Mouse (Mus musculus) testis, adult 2 months (tissue): ENCODE measurements around the gene Smyd4.

ENCODE experiments used
- CTCF ChIP-seq: fragments of 200-500 bp; IDR thresholded peaks from 2 replicates; pipeline ENCODE4 v1.5.1; 2012; ENCODE audit warnings: low read depth, mild to moderate bottlenecking, inconsistent platforms, low read length, moderate library complexity; ENCODE audit not compliant: control insufficient read depth, insufficient read depth, insufficient replicate concordance
- POLR2A ChIP-seq: fragments of 200-500 bp; IDR thresholded peaks from 2 replicates; pipeline ENCODE4 v1.6.1; 2012; ENCODE audit warnings: low read depth, mild to moderate bottlenecking, inconsistent platforms, low read length, moderate library complexity; ENCODE audit not compliant: control insufficient read depth

DNA sequence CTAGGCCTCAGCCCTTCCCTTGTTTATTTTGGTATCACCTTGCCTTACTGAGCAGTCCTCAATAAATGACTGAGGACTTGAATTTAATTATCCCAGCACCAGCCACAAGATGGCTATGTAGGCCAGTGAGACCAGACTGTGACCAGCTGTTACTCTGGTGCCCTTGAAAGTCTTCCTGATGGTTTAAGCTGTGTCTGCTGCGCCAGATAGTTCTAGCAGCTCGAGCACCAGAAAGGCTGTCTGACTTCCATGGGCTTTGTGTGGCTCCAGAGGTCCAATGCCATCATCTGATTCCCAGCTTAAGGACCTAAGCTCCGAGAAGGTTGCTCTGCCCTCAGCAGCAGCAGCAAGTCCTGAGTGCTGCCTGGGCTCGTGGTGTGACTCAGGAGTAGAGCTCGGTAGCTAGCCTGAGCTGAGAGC, 54.0 kb downstream of the Smyd4 start:
- TF ChIP-seq CTCF (no peak; the same call in 1 of the 2 replicates), POLR2A (no peak)
